Mouse (Mus musculus) midbrain, embryonic 13.5 days (tissue): ENCODE data around the gene Fbxl22. TPM values are rescaled to one million over a fixed set of nuclear protein-coding genes. Genes with fewer than 3 reads are reported as not detected.

ENCODE experiments used
- ATAC-seq: fragments of 200-750 bp; cut with Nextera tagmentation; 2 replicates; pipeline ENCODE4 v1.8.0; 2017; ENCODE audit warnings: mild to moderate bottlenecking, moderate TSS enrichment, moderate library complexity
- H3K27ac ChIP-seq: fragments of 300-500 bp; sonication (generic); 2 replicates; pipeline ENCODE4 v1.5.1; 2015; ENCODE audit warnings: inconsistent platforms, mild to moderate bottlenecking, moderate library complexity
- H3K27me3 ChIP-seq: fragments of 300-500 bp; sonication (generic); 2 replicates; pipeline ENCODE4 v1.6.1; 2015; ENCODE audit warnings: mild to moderate bottlenecking, inconsistent platforms
- H3K36me3 ChIP-seq: fragments of 300-500 bp; sonication (generic); 2 replicates; pipeline ENCODE4 v1.6.1; 2015; ENCODE audit warnings: mild to moderate bottlenecking, inconsistent platforms
- H3K4me1 ChIP-seq: fragments of 300-500 bp; sonication (generic); replicated peaks from 2 replicates; pipeline ENCODE4 v1.6.1; 2015; ENCODE audit warnings: inconsistent platforms
- H3K4me2 ChIP-seq: fragments of 300-500 bp; sonication (generic); replicated peaks from 2 replicates; pipeline ENCODE4 v1.6.1; 2015; ENCODE audit warnings: moderate library complexity, mild to moderate bottlenecking, inconsistent platforms
- H3K4me3 ChIP-seq: fragments of 300-500 bp; sonication (generic); replicated peaks from 2 replicates; pipeline ENCODE4 v1.5.1; 2015; ENCODE audit warnings: mild to moderate bottlenecking, inconsistent platforms
- H3K9ac ChIP-seq: fragments of 300-500 bp; sonication (generic); replicated peaks from 2 replicates; pipeline ENCODE4 v1.6.1; 2015; ENCODE audit warnings: mild to moderate bottlenecking, inconsistent platforms
- H3K9me3 ChIP-seq: fragments of 300-500 bp; sonication (generic); 2 replicates; pipeline ENCODE4 v1.6.1; 2016; ENCODE audit warnings: mild to moderate bottlenecking, inconsistent platforms
- WGBS: fragments of 180-500 bp; shearing (Covaris S2); methylation state at CpG from one replicate; pipeline ENCODE4 v1.1.7; 2015; 5-methylcytosine and 5-hydroxymethylcytosine counted together
- polyA plus RNA-seq: library from polyadenylated mRNA; unstranded; fragments of >200 nt; fragmentation: Nextera tagmentation; extraction: Ambion mirVana; gene quantifications from 2 replicates; pipeline ENCODE4 v1.2.1, GENCODE M21; 2015

Gene Fbxl22
- polyA plus RNA-seq, 1 experiment from 2014 or later = 2.2 TPM

GRCm38 (mm10) chr9:66516296-66516940, 2.0 kb upstream of the Fbxl22 start:
- Histone ChIP-seq H3K9ac (no peak overlapping the region), H3K4me1 (peaks cover 18% of the 10 kb centered on the region), H3K27me3 (no peaks in the 10 kb centered on the region), H3K4me2 (no peak overlapping the region), H3K9me3 (no peaks in the 10 kb centered on the region), H3K4me3 (no peak overlapping the region), H3K27ac (no peak overlapping the region), H3K36me3 (peaks cover 71% of the 10 kb centered on the region)
- whole genome bisulfite sequencing = 91% methylated on average over 6 of the region's 6 CpGs
- no peak for ATAC-seq

GRCm38 (mm10) chr9:66515680-66516210, 1.4 kb upstream of the Fbxl22 start:
- no peak overlapping the region for H3K4me2 ChIP-seq
- H3K4me3 ChIP-seq = no peak overlapping the region
- WGBS = 90% methylated on average over 10 of the region's 10 CpGs
- no peak overlapping the region for H3K27ac ChIP-seq
- no peak for ATAC-seq
- H3K9me3 ChIP-seq = no peaks in the 10 kb centered on the region
- H3K4me1 ChIP-seq = peaks cover 23% of the 10 kb centered on the region
- no peak overlapping the region for H3K9ac ChIP-seq
- no peaks in the 10 kb centered on the region for H3K27me3 ChIP-seq
- H3K36me3 ChIP-seq = peaks cover 66% of the 10 kb centered on the region

DNA sequence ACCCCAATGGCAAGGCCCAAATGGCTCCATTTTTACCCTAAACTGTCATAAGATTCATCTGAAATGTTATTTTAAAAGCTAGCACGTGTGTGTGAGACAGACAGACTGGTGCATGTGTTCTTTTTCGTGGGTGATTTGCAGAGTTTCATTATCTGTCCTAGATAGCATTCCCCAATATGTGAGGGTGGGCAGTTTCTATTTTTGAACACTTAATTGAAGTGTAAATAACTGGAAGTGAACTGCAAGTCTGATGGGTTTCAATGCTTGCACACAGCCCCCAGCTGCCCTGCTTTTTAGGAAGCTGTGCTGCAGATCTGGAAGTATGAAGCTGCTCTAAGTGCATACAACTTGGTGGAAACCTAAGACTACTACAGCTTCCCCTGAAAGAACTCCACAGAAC, 722 bp upstream of the Fbxl22 start:
- Histone ChIP-seq H3K36me3 (peaks cover 59% of the 10 kb centered on the region), H3K4me2 (no peak overlapping the region), H3K27ac (no peak overlapping the region), H3K9ac (no peak overlapping the region), H3K4me1 (peaks cover 29% of the 10 kb centered on the region), H3K27me3 (no peaks in the 10 kb centered on the region), H3K4me3 (no peak overlapping the region), H3K9me3 (no peaks in the 10 kb centered on the region)
- ATAC-seq = no peak
- WGBS = 92% methylated on average over 2 of the region's 2 CpGs

GRCm38 (mm10) chr9:66513661-66514255, 635 bp downstream of the Fbxl22 start:
- H3K27me3 ChIP-seq = no peaks in the 10 kb centered on the region
- peak overlapping the region; percentile 96; the same call in 1 of the 2 replicates for H3K27ac ChIP-seq
- WGBS = 89% methylated on average over 4 of the region's 4 CpGs
- ATAC-seq = no peak
- no peaks in the 10 kb centered on the region for H3K9me3 ChIP-seq
- peaks cover 26% of the 10 kb centered on the region for H3K4me1 ChIP-seq
- no peak overlapping the region for H3K4me2 ChIP-seq
- H3K36me3 ChIP-seq = peaks cover 60% of the 10 kb centered on the region
- no peak overlapping the region for H3K4me3 ChIP-seq
- H3K9ac ChIP-seq = no peak overlapping the region

- H3K27ac ChIP-seq = peak overlapping the region; percentile 96
Measured at GRCm38 (mm10) chr9:66513150-66513549, 1.2 kb downstream of the Fbxl22 start.

DNA sequence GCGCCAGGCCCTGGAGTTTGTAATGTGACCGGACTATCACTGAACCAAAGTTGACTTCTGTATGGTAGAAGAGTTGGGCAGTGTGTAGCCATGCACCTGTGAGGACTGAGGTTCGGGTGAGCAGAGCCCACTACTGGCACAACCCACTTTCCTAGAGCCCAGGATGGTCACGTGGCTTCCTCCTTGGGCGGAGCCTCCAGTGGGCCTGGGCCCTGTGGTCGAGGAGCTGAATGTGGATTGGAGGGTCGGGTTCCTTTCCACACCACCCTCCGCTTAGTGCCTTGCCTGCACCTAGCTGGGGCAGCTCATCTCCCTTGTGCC, 2.1 kb downstream of the Fbxl22 start:
- Histone ChIP-seq H3K4me1 (peaks cover 26% of the 10 kb centered on the region), H3K4me2 (peak overlapping the region; percentile 95), H3K27me3 (no peaks in the 10 kb centered on the region), H3K9me3 (no peaks in the 10 kb centered on the region), H3K36me3 (peaks cover 60% of the 10 kb centered on the region), H3K4me3 (peak overlapping the region; percentile 58), H3K9ac (peak overlapping the region; percentile 79), H3K27ac (peak overlapping the region; percentile 96)
- WGBS = 1% methylated on average over 8 of the region's 8 CpGs
- peak; percentile 89 for ATAC-seq

More at GRCm38 (mm10) chr9:66513150-66513549, 1.2 kb downstream of the Fbxl22 start:
- Histone ChIP-seq H3K4me2 (no peak overlapping the region), H3K9me3 (no peaks in the 10 kb centered on the region), H3K4me1 (peaks cover 26% of the 10 kb centered on the region), H3K4me3 (no peak overlapping the region), H3K9ac (0 out of 2 replicates have a peak overlapping the region, but pooled peaks have one; percentile 32), H3K36me3 (peaks cover 60% of the 10 kb centered on the region), H3K27me3 (no peaks in the 10 kb centered on the region)
- no peak for ATAC-seq

GRCm38 (mm10) chr9:66511580-66512350, 2.6 kb downstream of the Fbxl22 start:
- ATAC-seq = peak; percentile 93
- Histone ChIP-seq H3K36me3 (peaks cover 60% of the 10 kb centered on the region), H3K27me3 (no peaks in the 10 kb centered on the region), H3K4me3 (peak overlapping the region; percentile 58), H3K9ac (peak overlapping the region; percentile 79), H3K9me3 (no peaks in the 10 kb centered on the region), H3K27ac (peak overlapping the region; percentile 96), H3K4me2 (peak overlapping the region; percentile 95), H3K4me1 (peaks cover 30% of the 10 kb centered on the region)
- under 1% methylated on average over 78 of the region's 78 CpGs for WGBS

- peak overlapping the region; percentile 79 for H3K9ac ChIP-seq
- H3K36me3 ChIP-seq = peaks cover 60% of the 10 kb centered on the region
Measured at GRCm38 (mm10) chr9:66510944-66511343, 3.4 kb downstream of the Fbxl22 start.

GRCm38 (mm10) chr9:66510351-66510841, 4.0 kb downstream of the Fbxl22 start:
- Histone ChIP-seq H3K4me3 (peak overlapping the region; percentile 58; the same call in 1 of the 2 replicates), H3K27me3 (no peaks in the 10 kb centered on the region), H3K36me3 (peaks cover 61% of the 10 kb centered on the region), H3K9ac (peak overlapping the region; percentile 79; the same call in 1 of the 2 replicates), H3K9me3 (no peaks in the 10 kb centered on the region), H3K4me2 (peak overlapping the region; percentile 95), H3K4me1 (peaks cover 39% of the 10 kb centered on the region), H3K27ac (peak overlapping the region; percentile 96)
- no peak for ATAC-seq
- 68% methylated on average over 7 of the region's 7 CpGs for WGBS

More at GRCm38 (mm10) chr9:66510944-66511343, 3.4 kb downstream of the Fbxl22 start:
- peaks cover 35% of the 10 kb centered on the region for H3K4me1 ChIP-seq
- WGBS = 3% methylated on average over 2 of the region's 2 CpGs
- peak overlapping the region; percentile 95 for H3K4me2 ChIP-seq
- no peak for ATAC-seq
- peak overlapping the region; percentile 96 for H3K27ac ChIP-seq
- H3K27me3 ChIP-seq = no peaks in the 10 kb centered on the region
- no peaks in the 10 kb centered on the region for H3K9me3 ChIP-seq
- peak overlapping the region; percentile 58 for H3K4me3 ChIP-seq

- ATAC-seq = no peak
- 68% methylated on average over 4 of the region's 4 CpGs for WGBS
- no peaks in the 10 kb centered on the region for H3K27me3 ChIP-seq
- no peak overlapping the region for H3K4me2 ChIP-seq
- peaks cover 61% of the 10 kb centered on the region for H3K36me3 ChIP-seq
- H3K4me1 ChIP-seq = peaks cover 45% of the 10 kb centered on the region
- no peak overlapping the region for H3K9ac ChIP-seq
- no peaks in the 10 kb centered on the region for H3K9me3 ChIP-seq
- H3K27ac ChIP-seq = no peak overlapping the region
- no peak overlapping the region for H3K4me3 ChIP-seq
Measured at GRCm38 (mm10) chr9:66508890-66509399, 5.4 kb downstream of the Fbxl22 start.

DNA sequence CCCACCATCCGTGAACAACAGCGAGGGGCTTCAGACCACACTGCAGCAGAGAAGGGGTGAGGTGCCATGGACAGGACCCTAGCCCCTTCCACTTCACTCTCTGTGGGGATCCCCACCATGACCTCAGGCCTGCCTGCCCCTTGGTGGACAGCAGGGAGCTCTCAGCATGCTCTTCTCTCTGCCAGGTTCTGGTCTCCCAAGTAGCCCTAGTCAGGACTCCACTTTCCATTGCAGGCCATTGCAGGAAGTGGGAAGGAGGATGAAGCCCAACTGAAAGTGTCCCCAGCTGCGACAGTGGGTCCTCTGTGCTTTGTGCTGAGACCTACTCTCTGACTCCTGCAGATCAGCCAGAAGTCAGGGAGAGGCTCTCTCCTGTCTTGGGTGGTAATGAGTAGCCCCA, 6.7 kb downstream of the Fbxl22 start:
- no peak overlapping the region for H3K4me3 ChIP-seq
- H3K9ac ChIP-seq = no peak overlapping the region
- peaks cover 64% of the 10 kb centered on the region for H3K36me3 ChIP-seq
- no peak overlapping the region for H3K27ac ChIP-seq
- WGBS = 81% methylated on average over 3 of the region's 3 CpGs
- H3K9me3 ChIP-seq = no peaks in the 10 kb centered on the region
- H3K27me3 ChIP-seq = no peaks in the 10 kb centered on the region
- no peak overlapping the region for H3K4me2 ChIP-seq
- no peak for ATAC-seq
- H3K4me1 ChIP-seq = peaks cover 39% of the 10 kb centered on the region
